Mouse (Mus musculus) gastrocnemius, postnatal 4 days (tissue): ENCODE measurements at regions not wholly inside any gene's neighbourhood (a gene's known extent, or its start where the extent isn't known, plus 50 kb on each side); places are given as distances from the start of the nearest gene placed in this dataset.
A peak's percentile ranks its signal among the peaks of the same experiment; 100 is the strongest.

Experiments used
- DNase-seq, 2 experiments: peaks; one replicate each; pipeline ENCODE4 v3.0.0; 2021 to 2022; ENCODE audit warnings: low spot score in 2 of 2, mixed read lengths in 2 of 2

- peak in 1 of 2 experiments; percentile 67 for DNase-seq
Observed at GRCm38 (mm10) chr4:34226089-34226840, 176.3 kb upstream of the Spaca1 start.

- no peak for DNase-seq
Observed at GRCm38 (mm10) chr4:34226886-34227285, 176.9 kb upstream of the Spaca1 start.

GRCm38 (mm10) chr4:34227611-34228010 is 177.6 kb upstream of the Spaca1 start:
- no peak for DNase-seq

GRCm38 (mm10) chr4:34231270-34231669 is 181.3 kb upstream of the Spaca1 start:
- DNase-seq = peak in 1 of 2 experiments; percentile 45

DNA sequence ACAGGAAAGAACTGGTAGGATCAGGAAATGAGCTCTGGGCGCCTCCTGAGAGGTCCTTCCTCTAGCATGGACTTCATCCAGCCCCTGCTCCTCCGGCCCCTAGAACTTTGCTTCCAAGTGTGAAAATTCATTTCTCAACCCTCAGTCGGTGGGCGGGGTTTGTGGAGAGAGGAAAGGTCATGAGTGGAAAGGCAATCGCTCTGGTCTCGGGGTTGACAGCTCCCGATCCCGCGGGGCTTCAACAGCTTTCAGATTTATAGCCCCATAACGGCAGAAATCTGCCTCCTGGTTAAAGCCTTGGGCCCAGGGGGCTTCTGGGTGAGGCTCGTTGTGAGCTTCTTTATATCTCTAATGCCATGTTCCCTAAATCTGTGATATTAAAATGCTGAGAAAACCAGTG is 184.2 kb upstream of the Spaca1 start:
- no peak for DNase-seq

DNA sequence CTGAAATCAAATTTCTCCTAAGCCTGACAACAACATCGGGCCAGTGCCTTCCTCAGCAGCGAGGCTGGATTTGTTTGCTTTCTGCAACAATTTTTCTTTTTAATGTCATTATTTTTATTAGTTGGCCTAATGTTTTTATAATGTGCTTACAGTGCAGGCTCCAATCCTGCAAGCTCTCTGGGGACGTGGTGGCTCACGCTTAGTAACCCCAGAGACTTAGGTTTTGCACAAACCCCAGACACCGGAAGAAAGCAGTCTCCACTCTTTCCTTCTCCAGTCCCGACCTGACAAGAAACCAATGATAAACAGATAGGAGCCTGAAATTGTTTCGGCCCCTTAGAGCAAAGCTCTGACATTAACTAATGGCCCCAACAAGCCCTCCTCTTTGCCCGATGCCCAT is 184.7 kb upstream of the Spaca1 start:
- no peak for DNase-seq

DNA sequence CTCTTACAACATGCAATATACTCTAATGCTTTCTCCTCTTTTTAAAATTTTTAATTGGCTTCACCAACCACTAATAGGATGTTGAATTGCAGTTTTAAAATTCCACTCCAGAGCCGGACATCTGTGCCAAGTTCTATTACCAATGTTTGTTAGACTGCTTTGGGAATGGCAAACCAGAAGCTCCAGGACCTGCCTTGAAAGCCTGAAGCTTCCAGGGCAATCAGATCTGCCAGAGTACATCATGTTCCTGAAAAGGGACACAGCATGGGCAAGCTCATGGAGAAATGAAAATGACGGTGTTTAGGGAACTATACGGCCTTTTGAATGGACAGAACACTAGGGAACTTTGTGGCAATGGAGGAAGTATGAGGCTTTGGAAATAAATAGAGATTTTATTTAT is 187.8 kb upstream of the Spaca1 start:
- no peak for DNase-seq

DNA sequence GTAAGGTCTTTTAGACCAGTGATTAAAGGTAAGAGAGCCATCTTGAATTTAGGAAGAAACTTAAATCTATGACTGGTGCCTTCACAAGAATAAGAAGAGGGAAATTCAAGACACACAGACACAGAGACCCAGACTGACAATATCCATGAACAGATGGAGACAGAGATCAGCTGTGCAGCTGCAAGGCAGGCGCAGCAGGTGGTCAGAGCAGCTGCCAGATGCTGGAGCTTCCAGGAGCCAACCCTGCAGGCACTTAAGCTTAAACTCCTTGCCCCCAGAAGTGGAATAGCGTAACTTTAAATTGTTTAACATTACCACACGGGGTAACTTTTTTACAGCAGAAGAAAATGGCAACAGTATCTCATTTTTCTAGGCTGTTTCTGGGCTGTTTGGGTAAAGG is 189.6 kb upstream of the Spaca1 start:
- no peak for DNase-seq

- no peak for DNase-seq
Observed at GRCm38 (mm10) chr4:34241060-34241571, 191.1 kb upstream of the Spaca1 start.

DNA sequence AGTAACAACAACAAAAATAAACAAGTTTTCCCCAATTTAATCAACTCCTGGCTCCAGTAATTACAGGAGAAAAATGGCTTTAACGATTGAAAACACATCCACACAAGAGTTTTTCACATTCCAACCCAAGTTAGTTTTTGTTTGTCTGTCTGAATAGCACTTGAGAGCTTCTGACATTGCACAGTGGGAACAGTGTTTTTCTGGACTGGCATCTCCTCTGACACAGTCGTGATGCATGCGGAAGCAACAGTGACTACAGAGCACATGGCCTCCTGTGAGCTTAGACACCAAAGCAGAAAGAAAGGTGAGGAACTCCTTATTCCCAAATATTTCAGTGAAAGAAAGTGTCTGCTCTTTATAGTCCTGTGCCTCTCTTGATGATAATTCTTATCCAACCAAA is 191.7 kb upstream of the Spaca1 start:
- DNase-seq = no peak

- DNase-seq = no peak
Observed at GRCm38 (mm10) chr4:34259444-34259843, 209.5 kb upstream of the Spaca1 start.

DNA sequence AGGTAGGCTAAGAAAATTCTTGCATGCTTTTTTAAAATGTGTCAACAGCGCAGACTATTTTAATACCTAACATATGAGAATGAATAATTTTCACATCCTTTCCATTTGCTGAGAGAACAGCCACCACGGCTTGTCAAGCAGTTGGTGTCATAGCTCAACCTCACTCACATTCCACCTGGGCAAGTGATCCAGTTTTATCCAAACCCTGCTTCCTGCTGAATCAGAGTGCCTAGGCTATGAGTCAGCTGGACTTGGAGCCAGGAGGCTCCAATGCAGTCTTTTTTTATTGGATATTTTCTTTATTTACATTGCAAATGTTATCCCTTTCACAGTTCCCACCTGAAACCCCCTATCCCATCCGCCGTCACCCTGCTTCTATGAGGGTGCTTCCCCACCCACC is 210.5 kb upstream of the Spaca1 start:
- no peak for DNase-seq

GRCm38 (mm10) chr4:34261809-34262208 is 211.8 kb upstream of the Spaca1 start:
- no peak for DNase-seq

DNA sequence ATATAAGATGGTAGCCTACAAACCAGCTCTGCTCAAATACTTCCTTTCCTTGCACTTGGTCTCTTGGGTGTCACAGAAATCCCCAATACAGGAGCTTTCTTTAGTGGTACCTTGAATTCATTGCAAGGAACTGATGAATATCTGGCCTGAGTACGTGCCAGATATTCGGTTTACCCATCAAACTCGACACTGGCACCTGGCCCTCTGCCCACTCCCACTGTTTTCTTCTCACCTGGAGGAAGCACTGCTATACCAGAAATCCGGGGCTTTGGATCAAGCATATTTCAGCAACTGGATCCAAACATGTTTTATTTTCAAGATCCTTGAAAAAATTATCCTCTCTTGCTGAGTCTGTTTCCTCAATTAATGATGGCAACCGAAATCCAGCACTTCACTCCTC is 214.4 kb upstream of the Spaca1 start:
- no peak for DNase-seq

GRCm38 (mm10) chr4:34274316-34274715 is 224.3 kb upstream of the Spaca1 start:
- no peak for DNase-seq

DNA sequence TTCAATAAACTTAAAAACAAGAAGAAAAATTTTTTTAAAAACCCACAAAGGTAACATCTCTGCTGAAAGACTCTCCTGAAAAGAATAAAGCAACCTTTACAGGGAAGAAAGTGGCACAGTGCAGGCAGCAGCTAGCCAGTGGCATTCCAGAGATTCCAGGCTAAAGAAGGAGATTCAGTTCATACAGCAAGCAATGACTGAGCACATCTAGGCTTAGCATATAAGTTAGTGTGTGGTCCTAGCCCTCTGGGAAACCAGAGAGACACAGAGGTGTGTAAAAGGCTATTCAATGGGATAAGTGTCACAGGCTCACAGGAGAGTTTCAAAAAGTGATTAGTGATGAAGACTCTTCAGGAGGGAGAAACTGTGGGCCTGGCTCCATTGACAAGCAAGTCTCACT is 225.4 kb upstream of the Spaca1 start:
- DNase-seq = no peak

DNA sequence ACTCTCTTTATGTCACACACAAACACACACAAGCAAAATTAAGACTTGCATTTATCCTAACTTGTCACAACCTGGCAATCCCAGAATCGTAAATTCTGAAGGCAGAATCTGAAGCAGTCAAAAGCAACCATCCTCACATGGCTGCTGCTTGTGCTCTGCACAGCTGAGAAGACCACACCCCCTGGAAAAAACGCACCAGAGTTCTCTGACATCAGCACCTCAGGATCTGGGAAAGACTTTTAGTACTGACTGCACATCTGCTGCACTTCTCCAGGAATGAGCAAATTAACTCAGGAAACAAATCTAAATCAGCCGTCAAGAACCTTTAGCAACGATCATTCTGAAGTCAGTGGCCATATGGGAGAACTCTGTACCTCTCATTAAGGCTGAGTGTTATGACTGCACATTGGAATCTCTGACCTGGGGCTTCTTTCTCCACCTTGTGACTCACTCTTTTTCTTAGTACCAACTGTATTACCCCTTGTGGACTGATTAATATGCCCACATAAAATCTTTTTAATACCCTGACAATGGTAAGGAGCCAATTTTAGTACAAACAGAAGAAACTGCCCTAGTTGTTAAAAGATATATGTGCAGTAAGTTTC is 248.1 kb upstream of the Akirin2 start:
- no peak for DNase-seq

- DNase-seq = no peak
Observed at GRCm38 (mm10) chr4:34308921-34309563, 241.7 kb upstream of the Akirin2 start.

GRCm38 (mm10) chr4:34310061-34310642 is 240.6 kb upstream of the Akirin2 start:
- no peak for DNase-seq

- DNase-seq = no peak
Observed at GRCm38 (mm10) chr4:34315848-34316247, 234.9 kb upstream of the Akirin2 start.

DNA sequence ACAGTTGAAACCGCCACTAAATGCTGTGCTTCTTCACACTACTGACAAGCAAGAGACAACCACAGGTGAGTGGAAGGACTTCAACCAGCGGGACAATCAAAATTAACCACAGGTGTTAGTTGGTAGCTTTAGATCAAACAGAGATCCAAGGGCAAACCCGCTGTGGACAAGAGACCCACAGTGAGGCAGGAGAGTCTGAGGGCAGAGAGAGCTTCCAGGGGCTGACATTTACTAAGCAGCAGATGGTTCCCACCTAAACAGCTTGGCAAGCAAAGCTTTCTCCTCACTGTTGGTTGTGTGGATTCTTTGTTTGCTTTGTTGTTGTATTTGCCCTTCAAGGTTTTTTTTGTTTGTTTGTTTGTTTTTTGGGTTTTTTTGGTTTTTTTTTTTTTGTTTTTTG is 227.9 kb upstream of the Akirin2 start:
- DNase-seq = no peak
